Mouse (Mus musculus): Measurements from ENCODE around the gene Rap1gds1. TPM values are rescaled to one million over a fixed set of nuclear protein-coding genes. Genes with fewer than 3 reads are reported as not detected.
A peak's percentile ranks its signal among the peaks of the same experiment; 100 is the strongest.

Rap1gds1 gene
- polyA plus RNA-seq, 1 experiment from 2014 or later, result 70.7 TPM

GRCm38 (mm10) chr3:139073801-139074483 lies 1.1 kb downstream of the Rap1gds1 start:
- Histone ChIP-seq H3K9ac (ENCODE audit: low read depth, low read length) (peak overlapping the region; percentile 89), H3K36me3 (ENCODE audit: control insufficient read depth, insufficient read depth, low read length) (no peaks in the 10 kb centered on the region), H3K4me1 (replicated peaks; ENCODE audit: control insufficient read depth, insufficient read depth, low read length) (no peaks in the 10 kb centered on the region), H3K27ac (ENCODE audit: low read depth, low read length) (peak overlapping the region; percentile 98), H3K9me3 (ENCODE audit: control insufficient read depth, low read length) (no peaks in the 10 kb centered on the region), H3K4me2 (replicated peaks; ENCODE audit: low read depth, low read length) (peak overlapping the region; percentile 36), H3K4me3 (ENCODE audit: low read depth, low read length) (peak overlapping the region; percentile 87), H3K27me3 (ENCODE audit: control insufficient read depth, insufficient read depth, low read length) (no peaks in the 10 kb centered on the region)
- peak; percentile 42 for DNase-seq (ENCODE audit: low spot score)
- WGBS, result 11% methylated on average over 12 of the region's 12 CpGs
- ATAC-seq (ENCODE audit: low FRiP score), result no peak

- H3K36me3 ChIP-seq (ENCODE audit: control insufficient read depth, insufficient read depth, low read length), result no peaks in the 10 kb centered on the region
- H3K4me3 ChIP-seq (ENCODE audit: low read depth, low read length), result no peak overlapping the region
- WGBS, result 71% methylated on average over 4 of the region's 4 CpGs
Measured at GRCm38 (mm10) chr3:139069539-139069938, 5.5 kb downstream of the Rap1gds1 start.

GRCm38 (mm10) chr3:139064076-139064475 lies 10.9 kb downstream of the Rap1gds1 start:
- no peaks in the 10 kb centered on the region for H3K4me1 ChIP-seq (replicated peaks; ENCODE audit: control insufficient read depth, insufficient read depth, low read length)
- H3K27me3 ChIP-seq (ENCODE audit: control insufficient read depth, insufficient read depth, low read length), result no peaks in the 10 kb centered on the region
- H3K9me3 ChIP-seq (ENCODE audit: control insufficient read depth, low read length), result no peaks in the 10 kb centered on the region
- H3K9ac ChIP-seq (ENCODE audit: low read depth, low read length), result no peak overlapping the region
- no peak for DNase-seq (ENCODE audit: low spot score)
- no peaks in the 10 kb centered on the region for H3K36me3 ChIP-seq (ENCODE audit: control insufficient read depth, insufficient read depth, low read length)
- WGBS, result 95% methylated on average over 9 of the region's 9 CpGs
- H3K4me3 ChIP-seq (ENCODE audit: low read depth, low read length), result no peak overlapping the region
- no peak overlapping the region for H3K27ac ChIP-seq (ENCODE audit: low read depth, low read length)
- ATAC-seq (ENCODE audit: low FRiP score), result no peak
- H3K4me2 ChIP-seq (replicated peaks; ENCODE audit: low read depth, low read length), result no peak overlapping the region

More at GRCm38 (mm10) chr3:139069539-139069938, 5.5 kb downstream of the Rap1gds1 start:
- Histone ChIP-seq H3K9me3 (ENCODE audit: control insufficient read depth, low read length) (no peaks in the 10 kb centered on the region), H3K9ac (ENCODE audit: low read depth, low read length) (no peak overlapping the region), H3K27me3 (ENCODE audit: control insufficient read depth, insufficient read depth, low read length) (no peaks in the 10 kb centered on the region), H3K4me2 (replicated peaks; ENCODE audit: low read depth, low read length) (no peak overlapping the region), H3K27ac (ENCODE audit: low read depth, low read length) (no peak overlapping the region), H3K4me1 (replicated peaks; ENCODE audit: control insufficient read depth, insufficient read depth, low read length) (no peaks in the 10 kb centered on the region)
- DNase-seq (ENCODE audit: low spot score) (no peak), ATAC-seq (ENCODE audit: low FRiP score) (no peak)

GRCm38 (mm10) chr3:139062088-139062487 lies 12.9 kb downstream of the Rap1gds1 start:
- Histone ChIP-seq H3K9ac (ENCODE audit: low read depth, low read length) (no peak overlapping the region), H3K27me3 (ENCODE audit: control insufficient read depth, insufficient read depth, low read length) (no peaks in the 10 kb centered on the region), H3K36me3 (ENCODE audit: control insufficient read depth, insufficient read depth, low read length) (no peaks in the 10 kb centered on the region), H3K4me1 (replicated peaks; ENCODE audit: control insufficient read depth, insufficient read depth, low read length) (no peaks in the 10 kb centered on the region), H3K9me3 (ENCODE audit: control insufficient read depth, low read length) (no peaks in the 10 kb centered on the region), H3K4me2 (replicated peaks; ENCODE audit: low read depth, low read length) (no peak overlapping the region), H3K4me3 (ENCODE audit: low read depth, low read length) (no peak overlapping the region), H3K27ac (ENCODE audit: low read depth, low read length) (no peak overlapping the region)
- ATAC-seq (ENCODE audit: low FRiP score) (no peak), DNase-seq (ENCODE audit: low spot score) (no peak)
- WGBS, result 96% methylated on average over 3 of the region's 3 CpGs

GRCm38 (mm10) chr3:139048701-139049622 lies 26.0 kb downstream of the Rap1gds1 start:
- Histone ChIP-seq H3K9me3 (ENCODE audit: control insufficient read depth, low read length) (no peaks in the 10 kb centered on the region), H3K4me2 (replicated peaks; ENCODE audit: low read depth, low read length) (no peak overlapping the region), H3K4me3 (ENCODE audit: low read depth, low read length) (no peak overlapping the region), H3K4me1 (replicated peaks; ENCODE audit: control insufficient read depth, insufficient read depth, low read length) (no peaks in the 10 kb centered on the region), H3K36me3 (ENCODE audit: control insufficient read depth, insufficient read depth, low read length) (no peaks in the 10 kb centered on the region), H3K27me3 (ENCODE audit: control insufficient read depth, insufficient read depth, low read length) (no peaks in the 10 kb centered on the region), H3K27ac (ENCODE audit: low read depth, low read length) (no peak overlapping the region), H3K9ac (ENCODE audit: low read depth, low read length) (no peak overlapping the region)
- ATAC-seq (ENCODE audit: low FRiP score), result no peak
- DNase-seq (ENCODE audit: low spot score), result no peak
- 85% methylated on average over 12 of the region's 12 CpGs for WGBS

GRCm38 (mm10) chr3:139042433-139042854 lies 32.6 kb downstream of the Rap1gds1 start:
- DNase-seq (ENCODE audit: low spot score), result no peak
- no peak overlapping the region for H3K4me2 ChIP-seq (replicated peaks; ENCODE audit: low read depth, low read length)
- WGBS, result 88% methylated on average over 3 of the region's 3 CpGs

GRCm38 (mm10) chr3:139041921-139042320 lies 33.1 kb downstream of the Rap1gds1 start:
- H3K9me3 ChIP-seq (ENCODE audit: control insufficient read depth, low read length), result no peaks in the 10 kb centered on the region
- WGBS, result 79% methylated on average over 4 of the region's 4 CpGs
- ATAC-seq (ENCODE audit: low FRiP score), result no peak
- H3K27me3 ChIP-seq (ENCODE audit: control insufficient read depth, insufficient read depth, low read length), result no peaks in the 10 kb centered on the region
- no peaks in the 10 kb centered on the region for H3K4me1 ChIP-seq (replicated peaks; ENCODE audit: control insufficient read depth, insufficient read depth, low read length)
- H3K27ac ChIP-seq (ENCODE audit: low read depth, low read length), result no peak overlapping the region
- H3K36me3 ChIP-seq (ENCODE audit: control insufficient read depth, insufficient read depth, low read length), result no peaks in the 10 kb centered on the region
- no peak for DNase-seq (ENCODE audit: low spot score)
- H3K4me3 ChIP-seq (ENCODE audit: low read depth, low read length), result no peak overlapping the region
- H3K4me2 ChIP-seq (replicated peaks; ENCODE audit: low read depth, low read length), result no peak overlapping the region
- no peak overlapping the region for H3K9ac ChIP-seq (ENCODE audit: low read depth, low read length)

More at GRCm38 (mm10) chr3:139042433-139042854, 32.6 kb downstream of the Rap1gds1 start:
- Histone ChIP-seq H3K27ac (ENCODE audit: low read depth, low read length) (no peak overlapping the region), H3K36me3 (ENCODE audit: control insufficient read depth, insufficient read depth, low read length) (no peaks in the 10 kb centered on the region), H3K9me3 (ENCODE audit: control insufficient read depth, low read length) (no peaks in the 10 kb centered on the region), H3K4me1 (replicated peaks; ENCODE audit: control insufficient read depth, insufficient read depth, low read length) (no peaks in the 10 kb centered on the region), H3K4me3 (ENCODE audit: low read depth, low read length) (no peak overlapping the region), H3K27me3 (ENCODE audit: control insufficient read depth, insufficient read depth, low read length) (no peaks in the 10 kb centered on the region), H3K9ac (ENCODE audit: low read depth, low read length) (no peak overlapping the region)
- ATAC-seq (ENCODE audit: low FRiP score), result no peak

GRCm38 (mm10) chr3:139037030-139037429 lies 38.0 kb downstream of the Rap1gds1 start:
- Histone ChIP-seq H3K4me1 (replicated peaks; ENCODE audit: control insufficient read depth, insufficient read depth, low read length) (no peaks in the 10 kb centered on the region), H3K9ac (ENCODE audit: low read depth, low read length) (no peak overlapping the region), H3K4me2 (replicated peaks; ENCODE audit: low read depth, low read length) (no peak overlapping the region), H3K27ac (ENCODE audit: low read depth, low read length) (no peak overlapping the region), H3K4me3 (ENCODE audit: low read depth, low read length) (no peak overlapping the region), H3K9me3 (ENCODE audit: control insufficient read depth, low read length) (no peaks in the 10 kb centered on the region), H3K36me3 (ENCODE audit: control insufficient read depth, insufficient read depth, low read length) (no peaks in the 10 kb centered on the region), H3K27me3 (ENCODE audit: control insufficient read depth, insufficient read depth, low read length) (no peaks in the 10 kb centered on the region)
- 93% methylated on average over 4 of the region's 4 CpGs for WGBS
- ATAC-seq (ENCODE audit: low FRiP score) (no peak), DNase-seq (ENCODE audit: low spot score) (no peak)

Measured in hindbrain, embryonic 11.5 days (tissue).